Mouse (Mus musculus) G1E (cell line): ENCODE measurements around the gene Zbtb8b. TPM values are rescaled to one million over a fixed set of nuclear protein-coding genes. Genes with fewer than 3 reads are reported as not detected.

Experiments
- ATAC-seq: 2 replicates; pipeline ENCODE4 v1.8.0; 2016; ENCODE audit warnings: mild to moderate bottlenecking; ENCODE audit not compliant: insufficient number of reproducible peaks, poor library complexity, low FRiP score, severe bottlenecking; ENCODE audit errors: extremely low read depth
- DNase-seq: peaks from one replicate; pipeline ENCODE4 v3.0.0; 2012; ENCODE audit warnings: low spot score
- H3K27me3 ChIP-seq: 2 replicates; pipeline ENCODE4 v1.6.1; 2012; ENCODE audit warnings: mild to moderate bottlenecking, low read length, inconsistent platforms; ENCODE audit not compliant: insufficient read depth
- H3K36me3 ChIP-seq: replicated peaks from 2 replicates; pipeline ENCODE3; 2012; ENCODE audit warnings: mild to moderate bottlenecking, inconsistent platforms
- H3K4me1 ChIP-seq: 2 replicates; pipeline ENCODE4 v1.6.1; 2012; ENCODE audit warnings: low read depth, low read length, inconsistent platforms, mixed read lengths; ENCODE audit not compliant: insufficient read depth
- H3K4me3 ChIP-seq: 2 replicates; pipeline ENCODE4 v1.5.1; 2012; ENCODE audit warnings: low read depth, mild to moderate bottlenecking, inconsistent platforms, low read length, moderate library complexity, mixed read lengths
- H3K9me3 ChIP-seq: replicated peaks from 2 replicates; pipeline ENCODE4 v1.6.1; 2012; ENCODE audit warnings: inconsistent platforms
- CTCF ChIP-seq: IDR thresholded peaks from 2 replicates; pipeline ENCODE4 v1.5.1; 2012; ENCODE audit warnings: low read depth, low read length, inconsistent platforms, mixed read lengths
- GATA1 ChIP-seq: IDR thresholded peaks from 2 replicates; pipeline ENCODE4 v1.6.1; 2012; ENCODE audit warnings: borderline replicate concordance, low read length, inconsistent platforms, mixed read lengths
- GATA2 ChIP-seq: IDR thresholded peaks from 2 replicates; pipeline ENCODE4 v1.6.1; 2012; ENCODE audit warnings: low read depth, low read length, inconsistent platforms, borderline replicate concordance
- POLR2AphosphoS5 ChIP-seq: IDR thresholded peaks from 2 replicates; pipeline ENCODE4 v1.6.1; 2012; ENCODE audit warnings: low read depth, low read length, inconsistent platforms; ENCODE audit not compliant: insufficient replicate concordance
- TAL1 ChIP-seq: conservative IDR thresholded peaks from 2 replicates; pipeline ENCODE4 v1.6.1; 2012; ENCODE audit warnings: low read depth, low read length, inconsistent platforms, mixed read lengths
- polyA plus RNA-seq: library from polyadenylated mRNA; stranded (reverse); fragments of >175 nt; gene quantifications from 2 replicates; pipeline ENCODE4 v1.2.3, GENCODE M21; 2012
- total RNA-seq, 2 experiments: library from RNA; stranded (forward) in 1 of 2; stranded (reverse) in 1 of 2; fragments of 200-1000 nt in 1 of 2; fragments of >200 nt in 1 of 2; fragmentation: Nextera tagmentation in 1 of 2; gene quantifications; 2 replicates each; pipeline ENCODE4 v1.2.3; 2014 to 2017

The Zbtb8b gene
- total and polyA plus RNA-seq, 3 experiments, result 0.16 TPM; not detected in 2

DNA sequence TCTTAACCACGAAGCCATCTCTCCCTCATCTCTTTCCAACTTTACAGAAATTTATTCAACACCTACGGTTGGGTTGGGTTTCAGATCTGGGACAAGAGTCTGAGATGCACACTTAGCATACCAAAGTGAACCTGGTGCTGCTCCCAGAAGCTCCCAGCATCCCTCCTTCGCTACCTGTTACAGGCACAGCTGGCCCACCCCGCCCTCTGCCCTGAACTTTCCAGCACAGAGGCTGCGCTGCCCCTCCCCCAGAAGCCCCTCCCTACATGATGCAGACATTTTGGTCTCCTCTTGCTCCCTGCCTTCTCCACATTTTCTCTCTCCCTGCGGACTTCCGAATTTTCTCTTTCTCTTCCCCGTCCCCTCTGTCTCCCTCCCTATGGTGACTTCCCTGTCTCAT is 59.5 kb downstream of the Zbtb8b start:
- Histone ChIP-seq H3K27me3 (peaks cover 11% of the 10 kb centered on the region), H3K9me3 (no peaks in the 10 kb centered on the region), H3K4me1 (peaks cover 28% of the 10 kb centered on the region), H3K36me3 (no peaks in the 10 kb centered on the region), H3K4me3 (no peak overlapping the region)
- DNase-seq, result no peak
- ATAC-seq, result no peak
- no peak for TF ChIP-seq POLR2AphosphoS5
- TF ChIP-seq CTCF, result no peak
- no peak for TF ChIP-seq TAL1
- TF ChIP-seq GATA2, result no peak
- TF ChIP-seq GATA1, result no peak

GRCm38 (mm10) chr4:129379805-129380204 is 60.8 kb downstream of the Zbtb8b start:
- ATAC-seq (no peak), DNase-seq (no peak)
- H3K27me3 ChIP-seq, result peaks cover 13% of the 10 kb centered on the region
- no peaks in the 10 kb centered on the region for H3K36me3 ChIP-seq
- H3K4me3 ChIP-seq, result no peak overlapping the region
- TF ChIP-seq GATA1 (no peak), POLR2AphosphoS5 (no peak), TAL1 (no peak)
- H3K9me3 ChIP-seq, result no peaks in the 10 kb centered on the region
- peaks cover 18% of the 10 kb centered on the region for H3K4me1 ChIP-seq

- H3K4me1 ChIP-seq, result peaks cover 19% of the 10 kb centered on the region
- DNase-seq (no peak), ATAC-seq (no peak)
- peaks cover 13% of the 10 kb centered on the region for H3K27me3 ChIP-seq
- H3K9me3 ChIP-seq, result no peaks in the 10 kb centered on the region
- no peaks in the 10 kb centered on the region for H3K36me3 ChIP-seq
- TF ChIP-seq CTCF, result no peak
- no peak for TF ChIP-seq TAL1
- no peak for TF ChIP-seq POLR2AphosphoS5
- no peak for TF ChIP-seq GATA2
- no peak for TF ChIP-seq GATA1
- H3K4me3 ChIP-seq, result peak within 1 kb of the TSS; percentile 70
Observed at GRCm38 (mm10) chr4:129377601-129378390, 62.9 kb downstream of the Zbtb8b start, which contains the start of gene Zbtb8a. Gene Zbtb8a (minus strand): TSS chr4:129378116.

DNA sequence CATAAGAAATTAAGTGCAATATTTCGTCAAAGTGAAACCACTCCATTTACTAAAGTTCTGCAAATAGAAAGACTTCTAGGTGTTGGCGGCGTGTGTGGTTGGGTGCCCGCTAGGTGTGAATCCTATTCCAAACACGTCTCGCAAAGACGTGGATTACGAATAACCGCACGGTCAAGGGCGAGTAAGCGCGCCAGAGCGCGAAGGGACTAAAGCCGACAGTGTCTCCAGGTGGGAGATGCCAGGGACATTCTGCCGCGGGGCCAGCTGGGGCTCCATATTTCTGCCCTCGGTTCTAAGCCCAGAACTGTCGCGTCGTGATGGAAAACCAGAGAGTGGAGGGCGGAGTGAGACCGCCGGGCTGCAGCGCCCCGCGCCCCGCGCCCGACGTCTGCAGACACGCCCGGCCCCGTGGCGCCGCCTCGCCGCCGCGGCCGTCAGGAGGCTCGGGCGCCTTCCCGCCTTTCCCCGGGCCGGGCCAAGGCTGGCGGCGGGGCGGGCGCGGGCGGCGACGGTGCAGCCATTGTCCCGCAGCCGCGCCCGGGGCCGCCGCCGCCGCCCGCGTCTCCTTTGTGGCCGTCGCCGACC is 63.6 kb downstream of the Zbtb8b start:
- TF ChIP-seq CTCF (no peak), GATA1 (no peak), TAL1 (no peak), GATA2 (no peak), POLR2AphosphoS5 (no peak)
- Histone ChIP-seq H3K9me3 (no peaks in the 10 kb centered on the region), H3K4me1 (peaks cover 21% of the 10 kb centered on the region), H3K27me3 (peaks cover 13% of the 10 kb centered on the region), H3K4me3 (peak overlapping the region; percentile 70), H3K36me3 (no peaks in the 10 kb centered on the region)
- ATAC-seq, result no peak
- peak; percentile 28 for DNase-seq

DNA sequence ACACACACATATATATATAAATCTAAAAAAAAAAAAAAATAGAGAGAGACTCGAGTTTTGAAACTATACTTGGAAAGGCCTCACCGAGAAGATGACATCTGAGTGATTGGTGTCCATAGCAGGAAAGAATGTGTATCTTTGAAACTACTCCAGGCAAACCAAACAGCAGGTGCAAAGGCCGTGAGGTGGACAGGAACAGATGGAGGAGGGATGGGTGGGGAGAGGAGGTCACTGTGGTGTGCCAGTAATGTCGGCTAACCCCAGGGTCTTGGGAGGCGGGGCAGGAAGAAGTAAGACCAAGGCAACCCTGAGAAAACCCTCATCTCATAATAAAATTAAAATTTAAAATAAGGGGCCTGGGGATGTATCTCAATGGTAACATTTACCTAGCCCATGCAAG is 64.8 kb downstream of the Zbtb8b start:
- no peak for ATAC-seq
- no peak for DNase-seq

More for the DNA sequence above, 64.8 kb downstream of the Zbtb8b start:
- peaks cover 13% of the 10 kb centered on the region for H3K27me3 ChIP-seq
- TF ChIP-seq POLR2AphosphoS5 (no peak), GATA2 (no peak), CTCF (no peak), GATA1 (no peak), TAL1 (no peak)
- H3K9me3 ChIP-seq, result no peaks in the 10 kb centered on the region
- H3K4me3 ChIP-seq, result no peak overlapping the region
- H3K4me1 ChIP-seq, result peaks cover 21% of the 10 kb centered on the region
- no peaks in the 10 kb centered on the region for H3K36me3 ChIP-seq

Other genes with a start within 250 kb of the Zbtb8b start
- 67.9 and 76.6 TPM in 2 replicates for gene C77080, start 179.4 kb downstream of the Zbtb8b start, total RNA-seq (2014; fragmentation: Nextera tagmentation)
- 22.0 and 23.6 TPM in 2 replicates for gene C77080, start 179.4 kb downstream of the Zbtb8b start, total RNA-seq (2017)
- 182 and 196 TPM in 2 replicates for gene C77080, start 179.4 kb downstream of the Zbtb8b start, polyA plus RNA-seq
- 17.2 and 18.7 TPM in 2 replicates for gene Sync, start 153.2 kb downstream of the Zbtb8b start, total RNA-seq (2014; fragmentation: Nextera tagmentation)
- 2.1 TPM in 2 replicates for gene Sync, start 153.2 kb downstream of the Zbtb8b start, total RNA-seq (2017)
- 6.1 and 6.9 TPM in 2 replicates for gene Sync, start 153.2 kb downstream of the Zbtb8b start, polyA plus RNA-seq
- gene Rbbp4, start 105.5 kb downstream of the Zbtb8b start, total RNA-seq (2014; fragmentation: Nextera tagmentation), result 223 and 238 TPM in 2 replicates
- 120 and 127 TPM in 2 replicates for gene Rbbp4, start 105.5 kb downstream of the Zbtb8b start, total RNA-seq (2017)
- gene Rbbp4, start 105.5 kb downstream of the Zbtb8b start, polyA plus RNA-seq, result 64.7 and 74.1 TPM in 2 replicates
- 12.0 and 15.3 TPM in 2 replicates for gene Zbtb8os, start 105.2 kb downstream of the Zbtb8b start, total RNA-seq (2014; fragmentation: Nextera tagmentation)
- gene Zbtb8os, start 105.2 kb downstream of the Zbtb8b start, total RNA-seq (2017), result 57.2 and 77.1 TPM in 2 replicates
- 2.3 and 2.8 TPM in 2 replicates for gene Zbtb8os, start 105.2 kb downstream of the Zbtb8b start, polyA plus RNA-seq
- not detected in 2 replicates for gene Zbtb8a, start 62.7 kb downstream of the Zbtb8b start, total RNA-seq (2014; fragmentation: Nextera tagmentation)
- 0.64 and 0.87 TPM in 2 replicates for gene Zbtb8a, start 62.7 kb downstream of the Zbtb8b start, total RNA-seq (2017)
- 0.14 and 0.17 TPM in 2 replicates for gene Zbtb8a, start 62.7 kb downstream of the Zbtb8b start, polyA plus RNA-seq
- gene Bsdc1, start 20.7 kb upstream of the Zbtb8b start, total RNA-seq (2014; fragmentation: Nextera tagmentation), result 25.0 and 91.3 TPM in 2 replicates
- 28.4 and 29.1 TPM in 2 replicates for gene Bsdc1, start 20.7 kb upstream of the Zbtb8b start, total RNA-seq (2017)
- 25.7 and 34.8 TPM in 2 replicates for gene Bsdc1, start 20.7 kb upstream of the Zbtb8b start, polyA plus RNA-seq
- gene Tssk3, start 50.2 kb upstream of the Zbtb8b start, total RNA-seq (2014; fragmentation: Nextera tagmentation), result not detected in 2 replicates
- gene Tssk3, start 50.2 kb upstream of the Zbtb8b start, total RNA-seq (2017), result 0.38 TPM in 1 of 2 replicates, not detected in the other
- gene Tssk3, start 50.2 kb upstream of the Zbtb8b start, polyA plus RNA-seq, result not detected in 2 replicates
- not detected in 2 replicates for gene Fam229a, start 50.3 kb upstream of the Zbtb8b start, total RNA-seq (2014; fragmentation: Nextera tagmentation)
- gene Fam229a, start 50.3 kb upstream of the Zbtb8b start, total RNA-seq (2017), result not detected in 2 replicates
- gene Fam229a, start 50.3 kb upstream of the Zbtb8b start, polyA plus RNA-seq, result 0.31 TPM in 1 of 2 replicates, not detected in the other
- 14.5 and 18.7 TPM in 2 replicates for gene Marcksl1, start 72.7 kb upstream of the Zbtb8b start, total RNA-seq (2014; fragmentation: Nextera tagmentation)
- 13.4 and 13.6 TPM in 2 replicates for gene Marcksl1, start 72.7 kb upstream of the Zbtb8b start, total RNA-seq (2017)
- 38.9 and 47.0 TPM in 2 replicates for gene Marcksl1, start 72.7 kb upstream of the Zbtb8b start, polyA plus RNA-seq
- gene Hdac1, start 101.9 kb upstream of the Zbtb8b start, total RNA-seq (2014; fragmentation: Nextera tagmentation), result 79.8 and 86.5 TPM in 2 replicates
- 64.5 and 76.7 TPM in 2 replicates for gene Hdac1, start 101.9 kb upstream of the Zbtb8b start, total RNA-seq (2017)
- gene Hdac1, start 101.9 kb upstream of the Zbtb8b start, polyA plus RNA-seq, result 53.7 and 63.6 TPM in 2 replicates
- 3.5 TPM in 1 of 2 replicates, not detected in the other for gene Lck, start 132.8 kb upstream of the Zbtb8b start, total RNA-seq (2014; fragmentation: Nextera tagmentation)
- gene Lck, start 132.8 kb upstream of the Zbtb8b start, total RNA-seq (2017), result 1.7 and 2.1 TPM in 2 replicates
- gene Lck, start 132.8 kb upstream of the Zbtb8b start, polyA plus RNA-seq, result 1.3 and 1.8 TPM in 2 replicates
- not detected in 2 replicates for gene Fam167b, start 137.7 kb upstream of the Zbtb8b start, total RNA-seq (2014; fragmentation: Nextera tagmentation)
- gene Fam167b, start 137.7 kb upstream of the Zbtb8b start, total RNA-seq (2017), result not detected in 2 replicates
- gene Fam167b, start 137.7 kb upstream of the Zbtb8b start, polyA plus RNA-seq, result not detected in 2 replicates
- 152 and 159 TPM in 2 replicates for gene Eif3i, start 159.8 kb upstream of the Zbtb8b start, total RNA-seq (2014; fragmentation: Nextera tagmentation)
- 241 and 272 TPM in 2 replicates for gene Eif3i, start 159.8 kb upstream of the Zbtb8b start, total RNA-seq (2017)
- 130 and 133 TPM in 2 replicates for gene Eif3i, start 159.8 kb upstream of the Zbtb8b start, polyA plus RNA-seq
- gene Tmem234, start 159.8 kb upstream of the Zbtb8b start, total RNA-seq (2014; fragmentation: Nextera tagmentation), result 129 and 155 TPM in 2 replicates
- gene Tmem234, start 159.8 kb upstream of the Zbtb8b start, total RNA-seq (2017), result 104 and 120 TPM in 2 replicates
- 207 and 224 TPM in 2 replicates for gene Tmem234, start 159.8 kb upstream of the Zbtb8b start, polyA plus RNA-seq
- gene Dcdc2b, start 173.4 kb upstream of the Zbtb8b start, total RNA-seq (2014; fragmentation: Nextera tagmentation), result 1.7 TPM in 1 of 2 replicates, not detected in the other
- 0.33 TPM in 1 of 2 replicates, not detected in the other for gene Dcdc2b, start 173.4 kb upstream of the Zbtb8b start, total RNA-seq (2017)
- gene Dcdc2b, start 173.4 kb upstream of the Zbtb8b start, polyA plus RNA-seq, result 0.25 TPM in 1 of 2 replicates, not detected in the other
- gene Iqcc, start 178.2 kb upstream of the Zbtb8b start, total RNA-seq (2014; fragmentation: Nextera tagmentation), result 23.6 and 24.4 TPM in 2 replicates
- 35.0 and 36.7 TPM in 2 replicates for gene Iqcc, start 178.2 kb upstream of the Zbtb8b start, total RNA-seq (2017)
- gene Iqcc, start 178.2 kb upstream of the Zbtb8b start, polyA plus RNA-seq, result 7.0 and 8.8 TPM in 2 replicates
- gene Ccdc28b, start 183.1 kb upstream of the Zbtb8b start, total RNA-seq (2014; fragmentation: Nextera tagmentation), result 1.1 TPM in 1 of 2 replicates, not detected in the other
- 20.7 and 23.8 TPM in 2 replicates for gene Ccdc28b, start 183.1 kb upstream of the Zbtb8b start, total RNA-seq (2017)
- 4.8 and 4.9 TPM in 2 replicates for gene Ccdc28b, start 183.1 kb upstream of the Zbtb8b start, polyA plus RNA-seq
- gene Txlna, start 200.2 kb upstream of the Zbtb8b start, total RNA-seq (2014; fragmentation: Nextera tagmentation), result 35.5 and 39.7 TPM in 2 replicates
- gene Txlna, start 200.2 kb upstream of the Zbtb8b start, total RNA-seq (2017), result 73.5 and 79.6 TPM in 2 replicates
- gene Txlna, start 200.2 kb upstream of the Zbtb8b start, polyA plus RNA-seq, result 57.1 and 62.5 TPM in 2 replicates
- gene Kpna6, start 231.9 kb upstream of the Zbtb8b start, total RNA-seq (2014; fragmentation: Nextera tagmentation), result 54.7 and 57.9 TPM in 2 replicates
- gene Kpna6, start 231.9 kb upstream of the Zbtb8b start, total RNA-seq (2017), result 21.0 and 23.1 TPM in 2 replicates
- gene Kpna6, start 231.9 kb upstream of the Zbtb8b start, polyA plus RNA-seq, result 19.9 and 21.0 TPM in 2 replicates